Mouse (Mus musculus) liver, embryonic 16.5 days (tissue): ENCODE data around the gene Pdxp. TPM values are rescaled to one million over a fixed set of nuclear protein-coding genes. Genes with fewer than 3 reads are reported as not detected.

Source experiments
- ATAC-seq: fragments of 200-750 bp; cut with Nextera tagmentation; 2 replicates; pipeline ENCODE4 v1.8.0; 2017; ENCODE audit warnings: low read depth, mild to moderate bottlenecking, moderate number of reproducible peaks, moderate library complexity
- H3K27ac ChIP-seq: fragments of 300-500 bp; sonication (generic); 2 replicates; pipeline ENCODE4 v1.5.1; 2014; ENCODE audit warnings: mild to moderate bottlenecking, low read length
- H3K27me3 ChIP-seq: fragments of 300-500 bp; sonication (generic); 2 replicates; pipeline ENCODE4 v1.6.1; 2014; ENCODE audit warnings: low read depth, low read length, mixed read lengths; ENCODE audit not compliant: control insufficient read depth, insufficient read depth
- H3K36me3 ChIP-seq: fragments of 300-500 bp; sonication (generic); 2 replicates; pipeline ENCODE4 v1.6.1; 2014; ENCODE audit warnings: mild to moderate bottlenecking; ENCODE audit not compliant: control insufficient read depth, insufficient read depth
- H3K4me1 ChIP-seq: fragments of 300-500 bp; sonication (generic); 2 replicates; pipeline ENCODE4 v1.6.1; 2014; ENCODE audit warnings: low read depth, low read length, mixed read lengths; ENCODE audit not compliant: control insufficient read depth
- H3K4me2 ChIP-seq: fragments of 300-500 bp; sonication (generic); 2 replicates; pipeline ENCODE4 v1.6.1; 2014; ENCODE audit warnings: low read depth, low read length, mixed read lengths
- H3K4me3 ChIP-seq: fragments of 300-500 bp; sonication (generic); 2 replicates; pipeline ENCODE4 v1.5.1; 2014; ENCODE audit warnings: low read depth, mild to moderate bottlenecking, low read length
- H3K9ac ChIP-seq: fragments of 300-500 bp; sonication (generic); 2 replicates; pipeline ENCODE4 v1.6.1; 2014; ENCODE audit warnings: low read depth, low read length
- H3K9me3 ChIP-seq: fragments of 300-500 bp; sonication (generic); replicated peaks from 2 replicates; pipeline ENCODE4 v1.6.1; 2016; ENCODE audit warnings: low read length; ENCODE audit not compliant: control insufficient read depth
- WGBS: fragments of 180-500 bp; shearing (Covaris S2); extraction: QIAGEN DNeasy Blood & Tissue Kit; methylation state at CpG from one replicate; pipeline ENCODE4 v1.1.7; 2014; ENCODE audit not compliant: insufficient replicate concordance; 5-methylcytosine and 5-hydroxymethylcytosine counted together
- polyA plus RNA-seq: library from polyadenylated mRNA; unstranded; fragments of >200 nt; fragmentation: Nextera tagmentation; extraction: Ambion mirVana; gene quantifications from 2 replicates; pipeline ENCODE4 v1.2.1, GENCODE M21; 2015

The Pdxp gene
- polyA plus RNA-seq, 1 experiment from 2014 or later = 2.7 TPM

DNA sequence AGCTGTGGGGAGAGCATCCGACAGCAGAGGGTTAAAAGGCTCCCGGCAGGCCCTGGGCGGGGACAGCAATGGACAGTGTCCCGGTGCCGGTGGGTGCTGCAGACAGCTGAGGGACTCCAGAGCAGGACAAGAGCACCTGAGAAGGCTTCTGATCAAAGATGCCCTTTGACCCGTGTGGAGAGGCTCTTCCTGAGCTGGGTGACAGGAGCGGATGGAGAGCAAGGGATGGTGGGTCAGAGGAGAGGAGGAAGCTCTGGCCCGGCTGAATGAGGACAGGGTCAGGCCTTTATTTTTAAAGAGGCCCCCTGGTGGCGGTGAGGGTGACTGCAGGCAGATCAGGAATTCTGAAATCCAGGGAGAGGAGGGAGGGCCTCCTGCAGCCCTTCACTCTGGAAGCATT lies 28.9 kb downstream of the Pdxp start:
- H3K36me3 ChIP-seq = peaks cover 18% of the 10 kb centered on the region
- H3K27me3 ChIP-seq = peaks cover 17% of the 10 kb centered on the region
- H3K4me1 ChIP-seq = peaks cover 3% of the 10 kb centered on the region
- no peak overlapping the region for H3K9ac ChIP-seq
- peak overlapping the region; percentile 38 for H3K4me2 ChIP-seq
- peak overlapping the region; percentile 25 for H3K4me3 ChIP-seq
- 11% methylated on average over 9 of the region's 9 CpGs for WGBS
- no peaks in the 10 kb centered on the region for H3K9me3 ChIP-seq
- ATAC-seq = peak; percentile 40
- H3K27ac ChIP-seq = no peak overlapping the region

DNA sequence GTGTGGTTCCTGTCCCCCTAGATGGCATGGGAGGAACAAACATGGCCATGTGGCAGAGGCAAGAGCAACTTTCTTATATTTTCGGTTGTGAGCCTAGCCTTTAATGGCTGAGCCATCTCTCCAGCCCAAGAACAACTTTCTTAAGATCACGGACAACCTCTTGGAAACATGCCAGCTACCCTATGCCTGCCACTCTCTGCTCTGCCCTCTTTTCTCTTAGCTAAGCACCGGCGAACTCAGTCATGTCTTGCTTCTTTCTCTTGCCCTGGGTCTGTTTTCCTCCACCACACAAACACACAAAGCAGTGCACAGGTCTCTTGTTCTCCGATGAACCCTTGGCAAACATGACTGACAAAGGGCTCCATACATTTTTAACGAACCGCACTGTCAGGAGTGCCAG lies 32.5 kb downstream of the Pdxp start:
- H3K27ac ChIP-seq = no peak overlapping the region
- no peak overlapping the region for H3K9ac ChIP-seq
- WGBS = 71% methylated on average over 7 of the region's 7 CpGs
- 0 out of 2 replicates have a peak, but pooled peaks cover 2% of the 10 kb centered on the region for H3K36me3 ChIP-seq
- no peak for ATAC-seq
- no peak overlapping the region for H3K4me3 ChIP-seq
- no peak overlapping the region for H3K4me2 ChIP-seq
- H3K4me1 ChIP-seq = peaks cover 9% of the 10 kb centered on the region
- H3K9me3 ChIP-seq = no peaks in the 10 kb centered on the region
- H3K27me3 ChIP-seq = peaks cover 32% of the 10 kb centered on the region

DNA sequence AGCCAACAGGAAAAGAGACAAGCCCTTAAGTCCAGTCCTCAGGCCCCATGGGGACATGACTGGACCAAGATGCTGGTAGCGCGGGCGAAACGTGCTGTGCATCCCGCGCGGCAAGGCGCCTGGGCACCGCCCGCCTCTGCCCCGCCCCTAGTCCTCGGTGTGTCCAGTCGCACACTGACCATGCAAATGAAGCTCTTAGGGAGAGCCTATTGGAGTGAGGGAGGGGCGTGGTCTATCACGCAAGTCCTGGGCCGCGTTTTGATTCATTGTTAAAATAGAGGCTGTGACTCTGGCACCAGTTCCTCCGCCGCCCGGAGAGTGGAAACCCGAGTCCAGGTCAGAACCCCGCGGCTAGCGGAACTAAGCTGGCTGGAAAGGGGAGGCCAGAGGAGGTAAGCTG lies 33.9 kb downstream of the Pdxp start, which contains the start of gene Triobp:
Gene Triobp, plus strand, starts transcription at position 68 of the 400 bp plus-strand sequence.
- whole genome bisulfite sequencing = under 1% methylated on average over 24 of the region's 24 CpGs
- Histone ChIP-seq H3K4me2 (peak within 1 kb of the TSS; percentile 55), H3K4me3 (peak within 1 kb of the TSS; percentile 31), H3K4me1 (peaks cover 7% of the 10 kb centered on the region), H3K9me3 (no peaks in the 10 kb centered on the region), H3K27me3 (peaks cover 32% of the 10 kb centered on the region), H3K36me3 (no peaks in the 10 kb centered on the region), H3K9ac (no peak within 1 kb of the TSS), H3K27ac (no peak within 1 kb of the TSS)
- ATAC-seq = peak; percentile 96

DNA sequence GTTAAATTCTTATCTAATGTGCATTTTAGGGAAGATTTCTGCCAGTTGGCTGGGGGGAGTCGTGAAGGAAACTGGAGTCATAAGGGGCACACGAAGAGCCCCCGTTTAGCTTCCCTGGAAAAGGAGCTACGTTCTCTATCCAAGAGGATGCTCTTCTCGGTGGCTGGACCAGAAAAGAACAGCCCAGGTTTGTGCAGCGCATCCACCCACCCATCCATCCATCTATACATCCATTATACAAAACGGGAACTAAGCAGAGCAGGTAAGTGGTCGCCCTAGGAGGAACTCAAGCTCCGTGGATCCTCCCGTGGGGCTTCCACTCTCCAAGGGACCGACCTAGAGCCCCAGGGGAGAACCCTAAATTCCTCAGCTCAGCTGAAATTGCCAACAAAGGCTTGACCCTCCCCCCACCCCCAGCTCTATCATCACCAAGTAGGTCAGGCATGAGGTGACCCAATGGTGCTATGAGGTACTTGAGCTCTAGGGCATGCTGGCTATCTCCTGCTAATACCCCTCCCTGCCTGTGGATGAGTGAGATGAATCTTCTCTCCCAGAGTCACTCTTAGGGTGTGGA lies 34.5 kb downstream of the Pdxp start:
- ATAC-seq = no peak
- Histone ChIP-seq H3K4me2 (peak overlapping the region; percentile 55), H3K4me3 (peak overlapping the region; percentile 31), H3K9ac (no peak overlapping the region), H3K27ac (no peak overlapping the region), H3K9me3 (no peaks in the 10 kb centered on the region), H3K27me3 (peaks cover 32% of the 10 kb centered on the region), H3K4me1 (peaks cover 6% of the 10 kb centered on the region), H3K36me3 (no peaks in the 10 kb centered on the region)
- WGBS = 9% methylated on average over 11 of the region's 11 CpGs

DNA sequence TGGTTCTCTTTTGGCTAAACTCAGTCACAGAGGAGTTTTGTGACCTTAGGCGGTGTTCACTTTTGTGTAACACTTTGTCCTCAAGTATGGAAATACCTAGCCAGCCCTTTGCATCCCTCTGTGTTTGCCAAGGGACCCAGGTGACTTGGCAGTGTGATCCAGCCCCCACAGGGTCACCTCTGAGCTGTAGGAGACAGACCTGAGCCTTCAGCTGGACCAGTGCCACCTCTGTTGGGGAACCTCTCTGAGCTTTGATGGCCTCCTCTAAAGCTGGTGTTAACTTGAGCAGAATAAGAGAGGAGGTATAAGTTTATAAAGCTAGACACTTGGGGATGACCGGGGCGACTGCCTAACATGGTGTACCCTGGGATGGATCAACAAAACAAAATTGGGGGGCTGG lies 35.2 kb downstream of the Pdxp start:
- no peak overlapping the region for H3K4me2 ChIP-seq
- H3K36me3 ChIP-seq = no peaks in the 10 kb centered on the region
- H3K9me3 ChIP-seq = no peaks in the 10 kb centered on the region
- peaks cover 32% of the 10 kb centered on the region for H3K27me3 ChIP-seq
- no peak overlapping the region for H3K27ac ChIP-seq
- WGBS = 84% methylated on average over 3 of the region's 3 CpGs
- peaks cover 6% of the 10 kb centered on the region for H3K4me1 ChIP-seq
- H3K4me3 ChIP-seq = no peak overlapping the region
- no peak for ATAC-seq
- H3K9ac ChIP-seq = no peak overlapping the region

DNA sequence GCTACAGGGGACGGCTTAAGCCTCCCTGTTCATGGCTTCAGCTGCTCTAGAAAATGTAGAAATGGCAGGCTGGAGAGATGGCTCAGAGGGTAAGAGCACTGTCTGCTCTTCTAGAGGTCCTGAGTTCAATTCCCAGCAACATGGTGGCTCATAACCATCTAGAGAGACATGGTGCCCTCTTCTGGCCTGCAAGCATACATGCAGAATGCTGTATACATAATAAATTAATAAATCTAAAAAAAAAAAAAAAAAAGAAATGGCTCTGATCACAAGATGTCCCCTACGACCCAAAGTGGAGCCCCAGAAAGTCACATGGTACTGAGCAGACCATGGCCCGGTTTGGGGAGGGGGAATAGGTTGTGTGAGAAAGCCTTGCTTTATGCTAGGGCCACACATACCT lies 41.9 kb downstream of the Pdxp start:
- H3K4me2 ChIP-seq = no peak overlapping the region
- H3K9me3 ChIP-seq = no peaks in the 10 kb centered on the region
- H3K36me3 ChIP-seq = no peaks in the 10 kb centered on the region
- no peak overlapping the region for H3K27ac ChIP-seq
- H3K4me3 ChIP-seq = no peak overlapping the region
- no peak for ATAC-seq
- WGBS = 58% methylated on average over 3 of the region's 3 CpGs
- no peaks in the 10 kb centered on the region for H3K27me3 ChIP-seq
- H3K4me1 ChIP-seq = no peaks in the 10 kb centered on the region
- H3K9ac ChIP-seq = no peak overlapping the region

DNA sequence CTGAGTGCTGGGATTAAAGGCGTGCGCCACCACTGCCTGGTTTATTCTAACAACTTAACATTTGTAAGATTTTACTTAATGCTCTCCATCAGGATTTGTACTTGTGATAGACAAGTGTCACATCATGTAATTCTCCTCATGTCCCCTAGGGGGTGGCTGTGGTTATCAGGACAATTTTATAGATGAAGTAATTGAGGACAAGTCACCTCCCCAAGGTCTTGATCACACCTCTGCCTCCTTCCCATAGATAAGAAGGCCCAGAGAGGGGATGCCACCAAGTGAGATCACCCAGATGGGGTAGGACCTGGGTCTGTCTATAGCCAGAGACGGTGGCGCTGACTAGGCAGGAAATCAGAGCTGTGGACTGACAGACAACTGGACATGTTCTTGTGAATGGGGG lies 42.6 kb downstream of the Pdxp start:
- H3K4me3 ChIP-seq = no peak overlapping the region
- no peak for ATAC-seq
- WGBS = 61% methylated on average over 4 of the region's 4 CpGs

DNA sequence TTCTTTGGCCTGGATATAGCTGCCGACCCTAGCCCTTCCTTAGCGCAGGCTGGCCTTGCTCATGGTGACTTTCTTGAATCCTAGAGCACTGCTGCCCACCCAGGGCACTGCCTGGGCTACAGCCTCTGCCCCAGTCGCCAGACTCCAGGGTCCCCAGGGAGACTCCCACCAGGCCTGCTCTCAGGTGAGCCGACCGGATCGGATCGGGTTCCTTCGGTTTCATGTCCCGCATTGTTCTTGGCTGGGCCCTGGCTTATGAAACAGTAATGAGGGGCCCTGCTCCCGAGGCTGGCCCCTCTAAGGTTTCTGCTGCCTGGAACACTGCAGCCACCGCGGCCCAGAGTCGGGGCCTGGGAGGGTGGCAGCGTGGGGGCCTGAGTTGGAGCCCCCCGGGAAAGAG lies 43.3 kb downstream of the Pdxp start:
- H3K27me3 ChIP-seq = no peaks in the 10 kb centered on the region
- no peak overlapping the region for H3K4me3 ChIP-seq
- ATAC-seq = no peak
- no peak overlapping the region for H3K4me2 ChIP-seq
- H3K4me1 ChIP-seq = no peaks in the 10 kb centered on the region
- no peaks in the 10 kb centered on the region for H3K9me3 ChIP-seq
- H3K9ac ChIP-seq = no peak overlapping the region
- H3K36me3 ChIP-seq = no peaks in the 10 kb centered on the region
- 56% methylated on average over 15 of the region's 15 CpGs for WGBS
- H3K27ac ChIP-seq = no peak overlapping the region

More for the DNA sequence above, 42.6 kb downstream of the Pdxp start:
- Histone ChIP-seq H3K4me2 (no peak overlapping the region), H3K9ac (no peak overlapping the region), H3K36me3 (no peaks in the 10 kb centered on the region), H3K4me1 (no peaks in the 10 kb centered on the region), H3K27me3 (no peaks in the 10 kb centered on the region), H3K9me3 (no peaks in the 10 kb centered on the region), H3K27ac (no peak overlapping the region)

DNA sequence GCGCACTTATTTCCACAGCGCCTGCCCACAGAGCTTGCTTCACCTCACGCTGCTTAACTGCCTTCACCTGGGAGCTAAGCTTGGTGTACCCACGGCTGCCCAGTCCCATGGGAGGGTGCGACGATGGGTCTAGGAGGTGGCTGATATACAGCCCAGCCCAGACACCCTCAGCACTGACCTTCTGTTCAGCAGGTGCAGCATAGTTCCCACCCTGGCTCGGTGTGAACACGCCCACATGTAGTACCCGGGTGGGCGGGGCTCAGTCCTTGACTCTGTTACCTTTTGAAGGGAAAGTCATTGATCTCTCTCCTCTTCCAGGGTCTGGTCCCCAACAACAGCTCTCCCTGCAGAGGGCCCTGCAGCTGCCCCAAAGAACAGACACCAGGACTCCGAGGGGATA lies 45.8 kb downstream of the Pdxp start:
- H3K4me2 ChIP-seq = no peak overlapping the region
- ATAC-seq = no peak
- H3K27me3 ChIP-seq = no peaks in the 10 kb centered on the region
- no peaks in the 10 kb centered on the region for H3K9me3 ChIP-seq
- WGBS = 69% methylated on average over 11 of the region's 11 CpGs
- H3K4me3 ChIP-seq = no peak overlapping the region
- H3K36me3 ChIP-seq = no peaks in the 10 kb centered on the region
- H3K9ac ChIP-seq = no peak overlapping the region
- no peaks in the 10 kb centered on the region for H3K4me1 ChIP-seq
- no peak overlapping the region for H3K27ac ChIP-seq
